8 mouse cellular contexts compared by ENCODE assay signal in the genomic region with DNA sequence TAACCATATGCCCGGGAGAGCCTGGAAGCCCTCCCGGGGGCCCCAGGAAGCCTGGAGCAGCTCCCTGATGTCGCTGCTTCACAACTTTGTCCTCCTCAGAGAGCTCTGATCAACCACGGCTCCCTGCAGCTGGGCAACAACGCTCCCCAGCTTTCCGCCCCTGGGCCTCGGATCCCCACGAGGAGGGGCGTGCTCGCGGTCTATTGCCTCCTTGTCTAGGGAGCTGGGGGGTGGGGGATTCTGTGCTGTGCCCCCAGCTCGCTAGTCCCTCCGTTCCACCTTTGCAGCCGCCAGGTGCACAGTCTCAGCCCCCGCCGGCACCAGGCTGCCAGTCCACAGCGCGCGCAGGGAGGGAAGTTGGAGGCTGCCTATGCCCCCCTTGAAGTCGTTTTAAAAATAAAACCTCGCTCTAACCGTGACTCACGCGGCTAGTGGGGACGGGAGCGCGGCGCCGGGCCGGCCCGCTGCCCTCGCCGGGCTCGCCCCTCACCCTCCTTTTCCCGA. TPM values are rescaled to one million over a fixed set of nuclear protein-coding genes. Genes with fewer than 3 reads are reported as not detected.
A peak's percentile ranks its signal among the peaks of the same experiment; 100 is the strongest.
DNase-seq lines count a peak whose midpoint lies in the region; ATAC-seq and TF ChIP-seq lines count a peak whose summit lies in the region.

No protein-coding gene starts in this region.

- H3K27me3 ChIP-seq in heart, embryonic 12.5 days (replicated peaks) = peaks cover 90% of the 10 kb centered on the region
- peaks cover 65% of the 10 kb centered on the region for H3K27me3 ChIP-seq in limb, embryonic 11.5 days (ENCODE audit: control insufficient read depth, insufficient read depth, low read length)
- H3K27me3 ChIP-seq in neural tube, embryonic 15.5 days (replicated peaks) = peaks cover 45% of the 10 kb centered on the region

- no peaks in the 10 kb centered on the region for H3K36me3 ChIP-seq in heart, embryonic 12.5 days
- no peaks in the 10 kb centered on the region for H3K36me3 ChIP-seq in limb, embryonic 11.5 days (ENCODE audit: control insufficient read depth, insufficient read depth, low read length)
- H3K36me3 ChIP-seq in neural tube, embryonic 15.5 days = no peaks in the 10 kb centered on the region

- no peak overlapping the region for H3K27ac ChIP-seq in heart, embryonic 12.5 days (ENCODE audit: poor library complexity, severe bottlenecking)
- no peak overlapping the region for H3K27ac ChIP-seq in embryonic fibroblast, embryonic 13.5 days (ENCODE audit: insufficient read depth, low read length)
- no peak overlapping the region for H3K27ac ChIP-seq in limb, embryonic 11.5 days (replicated peaks; ENCODE audit: low read depth, low read length)
- peak overlapping the region; percentile 58 for H3K27ac ChIP-seq in neural tube, embryonic 15.5 days (replicated peaks)

- no peak for DNase-seq in heart, postnatal 10 days
- peak; percentile 43 for DNase-seq in NIH3T3 (ENCODE audit: low read depth)
- peak; percentile 57 for DNase-seq in limb, embryonic 11.5 days (ENCODE audit: low spot score)
- no peak for DNase-seq in layer of hippocampus, postnatal 25 days (ENCODE audit: extremely low spot score in 1 of 2, low spot score in 1 of 2)
- DNase-seq in Muller cell, postnatal 12 days (ENCODE audit: inconsistent ontology term) = no peak

- H3K9ac ChIP-seq in heart, embryonic 12.5 days = peak overlapping the region; percentile 78
- peak overlapping the region; percentile 67 for H3K9ac ChIP-seq in limb, embryonic 11.5 days (ENCODE audit: low read length)
- peak overlapping the region; percentile 72 for H3K9ac ChIP-seq in neural tube, embryonic 15.5 days (replicated peaks)

- 1% methylated on average over 35 of the region's 35 CpGs for WGBS in heart, embryonic 12.5 days
- WGBS in limb, embryonic 11.5 days = 1% methylated on average over 35 of the region's 35 CpGs
- WGBS in neural tube, embryonic 15.5 days = 2% methylated on average over 30 of the region's 35 CpGs

- H3K4me3 ChIP-seq in heart, embryonic 12.5 days = peak overlapping the region; percentile 66
- H3K4me3 ChIP-seq in embryonic fibroblast, embryonic 13.5 days (ENCODE audit: insufficient read depth, low read length) = peak overlapping the region; percentile 38
- H3K4me3 ChIP-seq in limb, embryonic 11.5 days (ENCODE audit: low read depth, low read length) = peak overlapping the region; percentile 57
- peak overlapping the region; percentile 72 for H3K4me3 ChIP-seq in neural tube, embryonic 15.5 days (replicated peaks)

- TF ChIP-seq CTCF in embryonic fibroblast, embryonic 13.5 days (IDR thresholded peaks at IDR 0.05; ENCODE audit: borderline replicate concordance, insufficient read depth, low read length) = no peak

- ATAC-seq in heart, embryonic 12.5 days (ENCODE audit: insufficient number of reproducible peaks, low FRiP score) = no peak
- ATAC-seq in limb, embryonic 11.5 days (ENCODE audit: insufficient number of reproducible peaks, low FRiP score, low TSS enrichment, low read depth) = peak; percentile 28; the same call in 1 of the 2 replicates
- ATAC-seq in neural tube, embryonic 15.5 days (ENCODE audit: low FRiP score) = peak; percentile 16; the same call in 1 of the 2 replicates

- H3K9me3 ChIP-seq in heart, embryonic 12.5 days (replicated peaks) = no peaks in the 10 kb centered on the region
- no peaks in the 10 kb centered on the region for H3K9me3 ChIP-seq in limb, embryonic 11.5 days (ENCODE audit: control insufficient read depth, low read length)
- no peaks in the 10 kb centered on the region for H3K9me3 ChIP-seq in neural tube, embryonic 15.5 days (replicated peaks)

- H3K4me2 ChIP-seq in heart, embryonic 12.5 days = peak overlapping the region; percentile 97
- H3K4me2 ChIP-seq in limb, embryonic 11.5 days (ENCODE audit: low read depth, severe bottlenecking) = peak overlapping the region; percentile 100
- H3K4me2 ChIP-seq in neural tube, embryonic 15.5 days = peak overlapping the region; percentile 92

- no peak for TF ChIP-seq POLR2A in embryonic fibroblast, embryonic 13.5 days (IDR thresholded peaks at IDR 0.05; ENCODE audit: low read depth, low read length)

- intact Hi-C loops in heart, postnatal 10 days (cut with DNase I) = no loop called here

- H3K4me1 ChIP-seq in heart, embryonic 12.5 days (replicated peaks) = peaks cover 35% of the 10 kb centered on the region
- no peaks in the 10 kb centered on the region for H3K4me1 ChIP-seq in embryonic fibroblast, embryonic 13.5 days (ENCODE audit: control insufficient read depth, insufficient read depth, low read length)
- H3K4me1 ChIP-seq in limb, embryonic 11.5 days (ENCODE audit: control insufficient read depth, insufficient read depth, low read length) = peaks cover 28% of the 10 kb centered on the region
- H3K4me1 ChIP-seq in neural tube, embryonic 15.5 days = peaks cover 57% of the 10 kb centered on the region

RNA-seq across cellular contexts. Expression of a gene that starts 41.2 kb away (rescaled TPM):
- 151 and 154 TPM in 2 replicates for polyA plus RNA-seq in heart, embryonic 12.5 days (2016; fragmentation: Nextera tagmentation; extraction: Ambion mirVana)
- total RNA-seq in heart, postnatal 10 days (2021) = 100 to 1,000 TPM; 102 to 104 TPM
- polyA plus RNA-seq in embryonic fibroblast, embryonic 13.5 days (2011; ENCODE audit: insufficient read length, low read depth, missing spikeins) = 116 and 134 TPM in 2 replicates
- polyA plus RNA-seq in limb, embryonic 11.5 days (2014; fragmentation: Nextera tagmentation; extraction: Ambion mirVana) = 247 and 260 TPM in 2 replicates
- polyA plus RNA-seq in neural tube, embryonic 15.5 days (2015; fragmentation: Nextera tagmentation; extraction: Ambion mirVana) = 226 and 235 TPM in 2 replicates
- 100 to 1,000 TPM; 291 to 300 TPM for total RNA-seq in layer of hippocampus, postnatal 25 days (2021)

RNA-seq across cellular contexts. Expression of a gene that starts 52.5 kb away (rescaled TPM):
- polyA plus RNA-seq in heart, embryonic 12.5 days (2016; fragmentation: Nextera tagmentation; extraction: Ambion mirVana) = 2,134 and 2,138 TPM in 2 replicates
- 100 to 1,000 TPM; 661 to 717 TPM for total RNA-seq in heart, postnatal 10 days (2021)
- polyA plus RNA-seq in embryonic fibroblast, embryonic 13.5 days (2011; ENCODE audit: insufficient read length, low read depth, missing spikeins) = 456 and 560 TPM in 2 replicates
- 807 and 830 TPM in 2 replicates for polyA plus RNA-seq in limb, embryonic 11.5 days (2014; fragmentation: Nextera tagmentation; extraction: Ambion mirVana)
- 1,209 and 1,254 TPM in 2 replicates for polyA plus RNA-seq in neural tube, embryonic 15.5 days (2015; fragmentation: Nextera tagmentation; extraction: Ambion mirVana)
- 1,000 to 10,000 TPM; 1,060 to 1,153 TPM for total RNA-seq in layer of hippocampus, postnatal 25 days (2021)

RNA-seq across cellular contexts. Expression of a gene that starts 59.3 kb away (rescaled TPM):
- polyA plus RNA-seq in heart, embryonic 12.5 days (2016; fragmentation: Nextera tagmentation; extraction: Ambion mirVana) = 0.81 and 0.87 TPM in 2 replicates
- 1 to 10 TPM; 1.2 to 1.3 TPM for total RNA-seq in heart, postnatal 10 days (2021)
- polyA plus RNA-seq in embryonic fibroblast, embryonic 13.5 days (2011; ENCODE audit: insufficient read length, low read depth, missing spikeins) = 5.3 and 6.4 TPM in 2 replicates
- 3.0 and 3.9 TPM in 2 replicates for polyA plus RNA-seq in limb, embryonic 11.5 days (2014; fragmentation: Nextera tagmentation; extraction: Ambion mirVana)
- 10.5 and 10.9 TPM in 2 replicates for polyA plus RNA-seq in neural tube, embryonic 15.5 days (2015; fragmentation: Nextera tagmentation; extraction: Ambion mirVana)
- total RNA-seq in layer of hippocampus, postnatal 25 days (2021) = 10 to 100 TPM; 18.3 to 21.2 TPM

Comparison
In these comparisons a context has a peak if more than half of its experiments do, and no peak if none do; other contexts are left out.
1. DNase-seq: peak in NIH3T3 (single experiment) and limb, embryonic 11.5 days (single experiment); none in heart, postnatal 10 days (0 of 2), layer of hippocampus, postnatal 25 days (0 of 2) and Muller cell, postnatal 12 days (single experiment).
2. Peak in every context shown above with its lines, with median percentiles within 50 percentile points of each other: H3K4me2 ChIP-seq, H3K4me3 ChIP-seq and H3K9ac ChIP-seq.